Mouse (Mus musculus): ENCODE measurements around the gene Trim17.

The Trim17 gene

GRCm38 (mm10) chr11:58954420-58955142 is at the start of gene Trim17, which contains the start of gene Hist3h2a:
Gene Trim17 (plus strand): TSS chr11:58954685.
Gene Hist3h2a (plus strand): TSS chr11:58954685.
- DNase-seq, result peak; percentile 85

GRCm38 (mm10) chr11:58904838-58905237 is 49.6 kb upstream of the Trim17 start:
- no peak for DNase-seq

GRCm38 (mm10) chr11:58913776-58914175 is 40.7 kb upstream of the Trim17 start:
- DNase-seq, result no peak

DNA sequence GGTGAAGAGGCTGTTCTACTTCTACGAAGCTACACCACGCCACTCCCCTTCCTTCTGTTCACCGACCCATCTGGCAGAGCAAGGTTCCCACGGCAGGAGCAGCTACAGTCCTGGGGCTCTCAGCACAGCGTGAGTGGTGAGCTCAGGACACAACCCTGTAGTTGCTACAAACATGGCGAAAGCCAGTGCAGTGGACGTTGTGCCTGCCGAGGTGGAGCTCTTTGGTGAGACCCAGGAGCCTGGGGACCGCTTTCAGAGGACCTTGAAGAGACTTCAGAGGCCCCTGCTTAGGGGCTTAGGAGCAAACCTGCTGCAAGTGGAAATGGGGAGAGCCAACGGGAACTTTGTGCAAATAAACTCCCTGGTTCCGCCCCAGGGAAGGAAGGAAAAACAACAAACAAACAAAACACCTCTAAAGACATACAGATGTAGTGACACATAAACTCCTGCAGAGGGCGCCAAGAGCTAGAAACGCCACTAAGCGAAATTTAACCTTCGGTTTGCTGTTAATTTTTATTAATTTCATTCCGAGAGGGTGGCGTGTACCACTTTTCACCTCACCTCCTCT is 39.9 kb upstream of the Trim17 start:
- no peak for DNase-seq

DNA sequence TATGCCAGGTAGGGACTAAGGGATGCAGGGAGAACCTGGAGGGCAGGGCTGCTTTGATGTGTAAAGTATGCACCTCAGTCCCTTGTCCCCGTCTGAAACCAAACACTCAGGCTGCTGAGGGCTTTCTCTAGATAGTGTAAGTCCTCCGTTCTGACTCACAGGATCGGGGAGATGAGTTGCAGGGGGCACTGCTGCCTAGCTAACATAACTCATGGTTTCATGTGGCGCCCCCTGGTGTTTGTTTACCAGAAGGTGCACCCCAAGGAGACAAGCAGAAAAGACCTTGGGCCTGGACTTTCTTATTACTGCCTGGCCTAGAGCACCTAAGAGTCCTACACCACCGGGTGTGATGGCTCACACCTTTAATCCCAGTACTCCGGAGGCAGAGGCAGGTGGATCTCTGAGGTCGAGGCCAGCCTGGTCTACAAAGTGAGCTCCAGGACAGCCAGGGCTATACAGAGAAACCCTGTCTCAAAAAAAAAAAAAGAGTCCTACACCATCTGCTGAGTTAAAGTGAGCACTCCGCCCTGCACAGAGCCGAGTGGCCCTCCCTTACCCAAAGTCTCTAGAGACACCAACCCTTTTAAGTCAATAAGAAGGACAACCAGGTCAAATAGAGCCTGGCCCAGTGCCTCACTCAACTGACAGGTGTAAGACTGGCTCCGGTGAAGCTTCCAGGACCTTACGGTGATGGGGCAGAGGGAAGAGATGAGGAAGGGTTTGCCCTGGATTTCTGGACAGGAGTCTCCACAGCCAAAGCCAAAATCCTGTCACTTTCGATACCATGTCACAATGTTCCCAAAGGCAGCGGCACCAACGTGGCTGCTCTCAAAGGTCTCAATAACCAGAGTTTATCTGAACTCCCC is 37.4 kb upstream of the Trim17 start:
- DNase-seq, result peak; percentile 47

DNA sequence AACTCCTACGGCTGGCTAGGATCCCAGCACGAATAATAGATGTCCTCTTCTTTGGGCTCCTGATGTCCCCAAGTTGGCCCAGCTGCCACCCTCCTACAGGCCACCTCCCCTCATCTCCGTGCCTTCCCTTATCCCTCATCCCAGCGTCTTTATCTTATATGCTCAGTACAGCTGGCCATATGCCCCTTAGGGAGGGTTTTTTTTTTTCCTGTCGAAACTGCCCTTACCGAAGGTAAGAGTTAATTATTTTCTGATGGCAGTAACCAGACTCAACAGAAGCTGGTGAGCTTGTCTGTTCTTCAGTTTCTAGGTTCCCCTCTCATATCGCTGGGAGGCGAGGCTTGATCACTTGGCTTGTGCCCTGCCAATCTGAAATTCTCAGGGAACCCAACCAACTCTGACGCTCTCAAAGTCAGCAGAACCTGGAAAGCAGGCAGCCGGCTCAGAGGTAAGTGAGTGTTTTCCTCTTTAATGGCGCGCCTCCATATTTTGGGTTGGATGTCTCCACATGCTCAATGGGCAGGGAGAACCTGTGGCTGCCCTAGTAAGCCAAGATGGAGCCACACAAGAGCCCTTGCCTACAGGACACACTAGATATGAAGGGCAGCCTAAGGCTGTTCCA is 36.6 kb upstream of the Trim17 start, which contains the start of gene Btnl10:
Btnl10 (plus strand) TSS at position 164 of the 622 bp plus-strand sequence.
- DNase-seq, result no peak

DNA sequence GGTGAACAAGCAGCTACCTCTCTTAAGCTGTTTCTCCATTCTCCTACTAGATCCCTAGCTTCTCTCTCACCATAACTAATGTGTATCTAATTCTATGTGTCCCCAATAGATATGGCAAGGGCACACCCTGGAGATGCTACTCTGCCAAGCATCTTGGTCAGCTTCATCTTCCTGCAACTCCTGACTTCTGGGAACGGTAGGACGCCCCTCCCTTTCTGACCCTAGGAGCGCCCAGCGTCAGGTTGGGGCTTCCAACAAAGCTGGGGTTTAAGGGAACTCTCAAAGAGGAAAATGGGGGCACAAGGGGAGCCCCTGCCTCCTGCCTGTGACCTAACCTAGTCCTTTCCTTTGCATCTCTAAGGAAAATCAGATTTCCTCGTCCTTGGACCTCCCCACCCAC is 35.7 kb upstream of the Trim17 start:
- no peak for DNase-seq

GRCm38 (mm10) chr11:58922420-58922819 is 32.1 kb upstream of the Trim17 start:
- no peak for DNase-seq

DNA sequence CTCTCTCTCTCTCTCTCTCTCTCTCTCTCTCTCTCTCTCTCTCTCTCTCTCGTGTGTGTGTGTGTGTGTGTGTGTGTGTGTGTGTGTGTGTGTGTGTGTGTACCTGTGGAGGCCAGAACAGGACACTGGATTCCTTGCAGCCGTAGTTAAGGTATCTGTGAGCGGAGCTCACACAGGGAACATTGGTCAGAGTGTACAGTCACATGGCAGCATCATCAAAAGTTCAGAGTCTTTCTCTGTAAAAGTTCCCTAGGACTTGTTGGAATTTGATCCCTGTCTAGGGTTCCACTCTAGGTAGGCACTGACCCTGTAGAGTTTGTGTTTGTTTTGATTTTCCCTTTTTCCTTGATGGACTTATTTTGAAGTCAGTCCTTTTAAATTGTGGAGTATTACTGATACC is 27.8 kb upstream of the Trim17 start:
- no peak for DNase-seq

GRCm38 (mm10) chr11:58927053-58927452 is 27.4 kb upstream of the Trim17 start:
- DNase-seq, result no peak

DNA sequence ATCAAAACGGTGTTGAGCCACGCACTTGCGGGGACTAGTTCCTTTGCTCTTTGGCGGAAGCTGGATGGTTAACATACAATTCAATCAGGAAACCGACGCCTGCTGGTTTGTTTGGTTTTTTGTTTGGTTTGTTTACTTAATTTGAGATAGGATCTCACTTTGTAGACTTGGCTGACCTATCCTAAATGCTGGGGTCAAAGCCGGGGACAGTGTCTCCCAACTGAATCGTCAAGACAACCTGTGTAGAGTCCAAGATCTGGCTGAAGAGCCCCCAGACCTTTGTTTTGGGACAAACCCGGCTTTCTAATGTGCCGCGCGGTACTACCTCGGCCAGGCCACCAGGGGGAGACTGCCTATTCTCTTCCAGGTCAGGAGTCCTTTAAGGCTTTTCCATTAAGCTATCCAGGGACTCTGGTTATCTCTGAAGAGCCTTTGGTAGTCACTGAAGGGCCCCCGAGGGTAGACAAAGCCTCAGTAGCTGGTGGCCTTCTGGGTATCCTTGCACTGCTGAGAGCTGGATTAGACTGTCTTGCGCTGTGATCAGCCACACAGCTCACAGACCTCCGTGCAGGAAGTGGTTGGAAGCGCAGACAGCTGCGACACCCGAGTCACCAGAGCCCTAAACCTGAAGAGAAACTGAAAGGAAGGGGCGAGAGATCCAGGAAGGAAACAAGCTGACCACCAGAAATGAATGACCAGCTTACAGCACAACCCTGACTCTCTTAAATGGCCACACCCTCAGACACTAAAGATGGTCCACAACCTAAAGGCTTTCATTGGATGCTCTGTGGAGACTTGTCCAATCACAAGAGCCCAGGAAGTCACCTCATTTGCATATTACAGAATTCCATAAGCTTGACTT is 26.5 kb upstream of the Trim17 start:
- peak; percentile 48 for DNase-seq

- no peak for DNase-seq
Measured at GRCm38 (mm10) chr11:58929055-58929454, 25.4 kb upstream of the Trim17 start.

GRCm38 (mm10) chr11:58929641-58930040 is 24.8 kb upstream of the Trim17 start:
- DNase-seq, result no peak

- no peak for DNase-seq
Measured at GRCm38 (mm10) chr11:58930254-58930653, 24.2 kb upstream of the Trim17 start.

- DNase-seq, result no peak
Measured at GRCm38 (mm10) chr11:58931576-58931975, 22.9 kb upstream of the Trim17 start.

DNA sequence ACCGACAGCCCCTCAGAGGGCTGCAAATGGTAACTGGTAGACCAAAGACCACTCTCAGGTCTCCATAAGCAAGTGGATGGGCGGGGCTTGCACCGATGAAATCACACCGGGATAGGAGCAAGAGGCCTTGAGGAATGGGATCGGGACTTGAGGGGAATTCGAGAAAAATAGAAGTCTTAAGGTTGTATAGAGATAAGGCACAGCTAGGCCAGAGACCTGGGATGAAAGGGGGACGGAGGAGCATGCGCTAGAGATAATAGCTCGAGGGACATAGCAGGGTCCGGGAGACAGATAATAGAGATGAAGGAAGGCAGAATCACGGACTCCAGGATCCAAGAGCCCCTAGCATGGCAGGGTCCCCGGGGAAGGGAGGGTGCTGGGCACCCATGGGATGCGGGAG is 16.6 kb upstream of the Trim17 start:
- no peak for DNase-seq

DNA sequence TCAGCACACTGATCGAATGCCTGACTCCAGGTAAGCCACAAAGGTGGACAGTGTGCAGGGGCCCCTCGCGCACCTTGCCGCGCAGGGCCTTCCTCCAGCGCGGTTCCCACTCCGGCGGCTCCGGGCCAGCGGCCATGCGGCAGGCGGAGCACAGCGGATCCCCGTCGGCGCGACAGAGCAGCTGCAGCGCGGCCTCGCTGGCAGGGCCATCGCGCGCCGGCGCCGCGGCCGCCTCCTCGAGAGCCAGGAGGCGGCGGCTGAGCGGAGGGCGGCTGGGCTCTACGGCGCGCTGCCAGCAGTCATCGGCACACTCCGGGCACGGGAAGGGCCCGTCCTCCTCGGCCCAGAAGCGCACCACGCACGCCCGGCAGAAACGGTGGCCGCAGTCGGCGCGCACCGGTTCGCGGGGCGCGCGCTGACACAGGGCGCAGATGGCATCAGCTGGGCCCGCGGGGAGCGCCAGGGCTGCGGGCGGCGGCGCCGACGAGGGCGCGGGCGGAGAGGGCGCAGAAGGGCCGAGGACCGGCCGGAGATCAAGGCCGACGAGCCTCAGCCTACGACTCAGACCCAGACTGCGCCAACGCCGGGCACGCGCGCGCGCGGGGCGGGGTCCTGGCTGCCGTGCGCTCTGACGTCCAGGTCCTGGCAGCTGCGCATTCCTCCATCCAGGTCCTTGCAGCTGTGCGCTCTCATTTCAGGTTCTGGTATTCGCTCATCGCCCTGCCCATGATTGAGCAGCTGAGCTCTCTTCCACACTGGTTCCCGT is 16.0 kb upstream of the Trim17 start, which contains the start of gene Rnf187:
Rnf187 (minus strand) TSS at position 595 of the 766 bp plus-strand sequence.
- DNase-seq, result peak; percentile 87

- DNase-seq, result no peak
Measured at GRCm38 (mm10) chr11:58939088-58939439, 15.4 kb upstream of the Trim17 start.

DNA sequence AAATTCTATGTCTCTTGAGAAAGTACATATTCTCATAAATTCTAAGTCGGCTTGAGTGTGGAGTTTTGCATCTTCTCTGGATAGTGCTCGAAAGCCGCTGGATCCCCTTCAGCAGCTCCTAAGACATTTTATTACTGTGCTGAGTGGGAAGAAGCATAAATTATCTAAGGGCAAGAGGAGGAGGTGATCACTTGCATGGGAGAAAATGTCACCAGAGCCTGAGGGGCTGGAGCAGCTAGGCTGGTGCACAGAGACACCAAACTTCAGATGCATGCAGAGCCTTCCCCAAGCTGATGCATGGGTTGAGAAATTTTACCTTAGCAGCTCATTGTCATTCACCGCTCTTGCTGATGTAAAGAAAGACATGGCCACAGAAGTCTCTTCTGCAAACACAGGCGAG is 10.3 kb upstream of the Trim17 start:
- no peak for DNase-seq

DNA sequence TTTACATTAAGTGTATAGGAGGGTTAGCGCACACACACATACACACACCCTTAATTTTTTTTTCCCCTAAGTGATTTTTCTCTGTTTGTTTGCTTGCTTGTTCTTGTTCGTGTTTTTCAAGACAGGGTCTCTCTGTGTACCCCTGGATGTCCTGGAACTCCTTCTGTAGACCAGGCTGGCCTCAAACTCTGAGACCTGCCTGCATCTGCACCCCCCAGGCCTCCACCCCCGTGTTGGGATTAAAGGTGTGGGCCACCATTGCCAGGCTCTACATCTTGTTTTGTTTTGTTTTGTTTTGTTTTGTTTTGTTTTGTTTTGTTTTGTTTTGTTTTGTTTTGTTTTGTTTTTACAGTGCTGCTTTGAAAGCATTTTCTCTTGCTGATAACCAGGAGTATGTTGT is 7.2 kb upstream of the Trim17 start:
- no peak for DNase-seq

DNA sequence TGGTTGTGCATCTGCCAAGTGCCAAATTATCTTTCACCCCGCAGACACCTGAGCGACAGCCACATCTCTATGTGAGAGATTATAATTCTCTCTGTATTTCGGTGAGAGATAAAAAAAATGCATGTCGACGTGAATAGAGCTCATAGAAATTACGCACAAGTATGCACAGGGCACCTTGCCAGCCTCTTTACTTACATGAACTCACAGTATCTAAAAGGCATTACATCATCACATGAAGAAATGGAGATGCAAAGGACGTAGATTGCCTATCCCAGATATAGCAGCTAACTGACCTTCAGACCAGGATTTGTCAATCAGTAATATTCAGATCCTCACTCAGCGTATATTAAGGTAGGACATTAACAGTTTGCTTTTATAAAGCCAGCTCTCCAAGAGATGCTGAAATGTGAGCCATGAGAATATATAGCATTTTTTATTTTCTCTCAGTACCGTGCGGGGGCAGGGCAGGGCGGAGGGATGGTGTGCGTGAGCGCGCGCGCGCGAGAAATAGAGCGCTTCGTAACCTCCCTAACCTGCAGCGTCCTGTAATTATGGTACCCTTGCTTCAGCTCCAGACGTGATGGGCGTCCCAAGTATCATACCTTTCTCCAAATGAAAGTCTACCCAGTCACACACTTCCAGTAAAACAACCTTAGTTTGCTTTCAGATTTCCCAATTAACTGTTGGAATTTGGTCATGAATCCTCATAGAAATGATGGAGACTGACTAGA is 6.5 kb upstream of the Trim17 start:
- peak; percentile 71 for DNase-seq
